Mouse (Mus musculus) bone marrow macrophage, adult 2 months (primary cell): ENCODE measurements around the gene Imp3. TPM values are rescaled to one million over a fixed set of nuclear protein-coding genes. Genes with fewer than 3 reads are reported as not detected.
"Not testable (repeated sequence)": the region's sequence is repeated elsewhere in the genome, so short reads cannot be mapped to it uniquely, and the experiment has no call there.

Experiments used
- H3K27ac ChIP-seq: 2 replicates; pipeline ENCODE4 v1.5.1; 2012; ENCODE audit warnings: low read depth, low read length; ENCODE audit not compliant: insufficient read depth
- H3K4me1 ChIP-seq: 2 replicates; pipeline ENCODE4 v1.6.1; 2012; ENCODE audit warnings: low read length; ENCODE audit not compliant: control insufficient read depth, insufficient read depth
- H3K4me3 ChIP-seq: 2 replicates; pipeline ENCODE4 v1.5.1; 2012; ENCODE audit warnings: mild to moderate bottlenecking, low read length, moderate library complexity; ENCODE audit not compliant: insufficient read depth
- CTCF ChIP-seq: IDR thresholded peaks from 2 replicates; pipeline ENCODE4 v1.5.1; 2012; ENCODE audit warnings: low read depth, mild to moderate bottlenecking, low read length, moderate library complexity
- POLR2A ChIP-seq: IDR thresholded peaks from 2 replicates; pipeline ENCODE4 v1.6.1; 2012; ENCODE audit warnings: mild to moderate bottlenecking, low read depth, low read length, borderline replicate concordance
- polyA plus RNA-seq: library from polyadenylated mRNA; stranded (reverse); fragments of >200 nt; gene quantifications from 2 replicates; pipeline ENCODE4 v1.2.4, GENCODE M21; 2012; ENCODE audit not compliant: missing spikeins, insufficient read depth, insufficient read length

Gene Imp3
- polyA plus RNA-seq, 1 experiment: 62.4 TPM

GRCm38 (mm10) chr9:56928041-56928811 lies 9.0 kb upstream of the Imp3 start, which contains the start of gene Snx33:
Gene Snx33 (minus strand): TSS chr9:56928371.
- peaks cover 30% of the 10 kb centered on the region for H3K4me1 ChIP-seq
- H3K27ac ChIP-seq: peak within 1 kb of the TSS; percentile 71
- peak within 1 kb of the TSS; percentile 90 for H3K4me3 ChIP-seq
- TF ChIP-seq POLR2A (no peak), CTCF (peak; percentile 23; the same call in 1 of the 2 replicates)

GRCm38 (mm10) chr9:56929496-56929895 lies 7.8 kb upstream of the Imp3 start:
- peaks cover 18% of the 10 kb centered on the region for H3K4me1 ChIP-seq
- H3K4me3 ChIP-seq: no peak overlapping the region
- TF ChIP-seq POLR2A: no peak
- no peak for TF ChIP-seq CTCF
- no peak overlapping the region for H3K27ac ChIP-seq

- TF ChIP-seq POLR2A (no peak), CTCF (no peak)
- H3K4me1 ChIP-seq: peaks cover 9% of the 10 kb centered on the region
- H3K4me3 ChIP-seq: no peak overlapping the region
- H3K27ac ChIP-seq: no peak overlapping the region
Observed at GRCm38 (mm10) chr9:56930556-56930955, 6.7 kb upstream of the Imp3 start.

- Histone ChIP-seq H3K4me1 (peaks cover 9% of the 10 kb centered on the region; the same call in 1 of the 2 replicates), H3K27ac (peak overlapping the region; percentile 76), H3K4me3 (peak overlapping the region; percentile 61)
- TF ChIP-seq POLR2A: no peak
Observed at GRCm38 (mm10) chr9:56936861-56937222, 433 bp upstream of the Imp3 start.

DNA sequence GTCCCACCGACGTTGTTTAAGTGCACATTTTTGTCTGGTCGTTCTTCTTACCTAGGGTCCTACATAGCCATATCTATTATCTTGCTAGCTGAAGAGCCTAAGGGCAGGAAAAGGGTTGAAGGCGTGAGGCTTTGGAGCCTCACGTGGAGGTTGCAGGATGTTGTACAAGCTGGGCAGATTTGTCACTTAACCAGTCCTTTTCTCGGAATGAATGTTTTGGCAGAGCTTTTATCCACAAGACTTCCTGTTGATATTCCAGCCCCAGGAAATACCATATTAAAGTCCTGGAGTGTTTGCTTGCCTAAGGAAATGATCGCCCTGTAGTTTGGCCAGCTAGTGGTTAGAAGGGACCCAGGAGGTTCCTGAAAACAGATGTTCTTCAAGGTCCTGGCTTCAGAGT lies 1.1 kb downstream of the Imp3 start:
- Histone ChIP-seq H3K4me3 (peak overlapping the region; percentile 93), H3K27ac (peak overlapping the region; percentile 47), H3K4me1 (peaks cover 9% of the 10 kb centered on the region; the same call in 1 of the 2 replicates)
- TF ChIP-seq POLR2A (no peak), CTCF (no peak)

DNA sequence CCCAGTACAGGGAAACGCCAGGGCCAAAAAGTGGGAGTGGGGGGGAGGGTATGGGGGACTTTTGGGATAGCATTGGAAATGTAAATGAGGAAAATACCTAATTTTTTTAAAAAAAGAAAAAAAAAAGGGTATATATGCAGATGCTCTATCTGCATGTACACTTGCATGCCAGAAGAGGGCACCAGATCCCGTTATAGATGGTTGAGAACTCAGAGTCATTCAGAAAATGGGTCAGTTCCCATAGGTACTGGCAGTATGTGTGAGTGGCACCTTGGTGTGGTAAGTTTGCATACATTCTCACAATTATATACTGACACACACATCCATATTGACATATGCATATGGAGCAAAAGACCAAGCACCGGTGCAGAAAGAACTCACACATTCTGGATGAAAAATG lies 10.2 kb downstream of the Imp3 start:
- H3K27ac ChIP-seq, H3K4me3 ChIP-seq, H3K4me1 ChIP-seq: not testable (repeated sequence)

DNA sequence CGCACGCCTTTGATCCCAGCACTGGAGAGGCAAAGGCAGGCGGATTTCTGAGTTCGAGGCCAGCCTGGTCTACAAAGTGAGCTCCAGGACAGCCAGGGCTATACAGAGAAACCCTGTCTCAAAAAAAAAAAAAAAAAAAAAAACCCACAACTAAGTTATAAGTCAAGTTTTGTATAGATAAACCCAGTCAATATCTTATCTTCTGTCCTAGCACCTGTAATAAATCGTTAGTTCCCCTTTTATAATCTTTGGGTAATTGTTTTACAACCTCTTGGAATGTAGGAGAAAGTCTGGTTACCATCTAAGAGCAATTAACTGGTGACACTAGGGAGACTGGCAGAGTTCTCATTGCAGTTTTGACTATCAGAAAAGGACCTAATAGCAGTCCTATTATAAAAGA lies 11.4 kb downstream of the Imp3 start:
- not testable (repeated sequence) for H3K4me3 ChIP-seq, H3K27ac ChIP-seq, H3K4me1 ChIP-seq

DNA sequence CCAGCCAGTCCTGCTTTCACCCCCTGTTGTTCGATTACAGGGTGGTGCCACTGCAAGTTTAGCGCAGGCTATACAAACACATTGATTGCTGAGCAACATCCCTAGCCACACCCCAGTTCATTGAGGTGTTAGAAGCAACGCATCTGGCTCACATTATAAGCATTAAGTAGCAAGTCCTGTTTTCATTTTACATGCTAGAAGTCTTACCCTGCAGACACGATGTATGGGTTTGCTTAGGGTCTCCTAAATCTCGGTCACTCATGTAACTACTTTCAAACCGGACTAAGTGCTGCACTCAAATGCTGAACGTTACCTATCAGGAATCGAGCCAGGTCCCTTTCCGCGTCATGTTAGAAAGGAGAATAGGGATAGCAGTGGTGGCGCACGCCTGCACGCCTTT lies 12.5 kb downstream of the Imp3 start:
- no peak overlapping the region for H3K27ac ChIP-seq

GRCm38 (mm10) chr9:56950414-56951400 lies 13.4 kb downstream of the Imp3 start, which contains the start of gene Snupn:
Gene Snupn (plus strand): TSS chr9:56950878.
- peak within 1 kb of the TSS; percentile 85 for H3K27ac ChIP-seq
- peak within 1 kb of the TSS; percentile 87 for H3K4me3 ChIP-seq
- H3K4me1 ChIP-seq: peaks cover 3% of the 10 kb centered on the region; the same call in 1 of the 2 replicates
- TF ChIP-seq POLR2A: peak; percentile 85; the same call in 1 of the 2 replicates
- TF ChIP-seq CTCF: no peak

More for the DNA sequence above, 12.5 kb downstream of the Imp3 start:
- Histone ChIP-seq H3K4me3 (peak overlapping the region; percentile 49), H3K4me1 (peaks cover 3% of the 10 kb centered on the region; the same call in 1 of the 2 replicates)
- TF ChIP-seq CTCF: no peak
- TF ChIP-seq POLR2A: no peak

DNA sequence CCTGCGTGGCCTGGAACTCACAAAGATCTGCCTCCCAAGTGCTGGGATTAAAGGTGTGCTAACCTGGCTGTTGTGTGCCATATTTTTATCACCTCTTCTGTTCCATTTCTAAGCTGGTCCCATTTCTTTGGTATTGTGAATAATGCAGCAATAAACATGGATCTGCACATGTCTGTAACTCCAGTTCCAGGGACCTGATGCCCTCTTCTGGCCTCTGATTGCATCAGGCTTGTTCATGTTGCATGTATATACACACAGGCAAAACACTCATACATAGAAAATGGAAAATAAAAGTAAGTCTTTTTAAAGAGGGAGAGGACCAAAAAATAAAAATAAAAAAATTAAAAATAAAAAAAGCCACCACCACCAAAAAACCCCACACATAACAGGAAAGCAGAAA lies 16.3 kb downstream of the Imp3 start:
- peaks cover 5% of the 10 kb centered on the region for H3K4me1 ChIP-seq
- H3K4me3 ChIP-seq: no peak overlapping the region
- H3K27ac ChIP-seq: no peak overlapping the region
- TF ChIP-seq POLR2A (no peak), CTCF (no peak)
